Comparison of ENCODE assay signal across 23 mouse cellular contexts in the genomic region with DNA sequence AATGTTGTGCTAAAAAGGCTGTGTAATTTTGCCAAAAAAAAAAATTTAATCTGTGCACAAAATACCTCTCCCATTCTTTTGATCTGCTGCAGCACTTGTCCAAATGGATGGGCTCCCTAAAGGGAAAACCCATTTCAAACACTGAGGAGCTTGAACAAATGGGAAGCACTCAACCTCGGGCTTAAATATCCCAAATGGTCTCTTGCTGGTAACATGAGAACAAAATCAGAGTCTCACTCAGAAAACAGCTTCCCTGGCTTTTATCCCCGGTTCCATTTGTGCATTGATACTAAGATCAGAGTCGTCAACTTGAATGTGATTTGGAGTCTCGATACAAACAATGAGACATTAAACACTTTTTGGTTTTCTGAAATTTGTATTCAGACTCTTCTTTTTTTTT. TPM values are rescaled to one million over a fixed set of nuclear protein-coding genes. Genes with fewer than 3 reads are reported as not detected.
DNase-seq lines count a peak whose midpoint lies in the region; ATAC-seq and TF ChIP-seq lines count a peak whose summit lies in the region.
"Had no signal": no experiment of that assay in that cellular context is flagged by ENCODE, and none has a peak within 500 bp of the region (broad histone marks: within the 10 kb centered on the region; RNA-seq: fewer than 3 reads in every experiment).

No protein-coding gene starts in this region.

- H3K27me3 ChIP-seq in hindbrain, postnatal 0 days (ENCODE audit: insufficient read depth, low read length) = no peaks in the 10 kb centered on the region
- H3K27me3 ChIP-seq in hindbrain, embryonic 10.5 days (ENCODE audit: insufficient read depth, poor library complexity, severe bottlenecking) = no peaks in the 10 kb centered on the region
- H3K27me3 ChIP-seq: forebrain, embryonic 13.5 days; hindbrain, embryonic 13.5 days had no signal

- no peaks in the 10 kb centered on the region for H3K36me3 ChIP-seq in hindbrain, postnatal 0 days (ENCODE audit: insufficient read depth, low read length)
- no peaks in the 10 kb centered on the region for H3K36me3 ChIP-seq in hindbrain, embryonic 10.5 days
- H3K36me3 ChIP-seq: heart, embryonic 10.5 days; hindbrain, embryonic 13.5 days had no signal

- DNase-seq in embryo, embryonic 10.5 days (ENCODE audit: low spot score) = peak; percentile 5
- DNase-seq in embryo, embryonic 10 days (ENCODE audit: low spot score) = no peak
- DNase-seq in hindbrain, postnatal 0 days (ENCODE audit: low spot score) = peak; percentile 6
- DNase-seq in hindbrain, embryonic 10.5 days (ENCODE audit: low spot score) = no peak
- DNase-seq in brain, embryonic 14.5 days (ENCODE audit: low read depth) = peak; percentile 57
- DNase-seq in mesoderm, embryonic 11.5 days (ENCODE audit: low read depth, low spot score) = peak; percentile 4
- DNase-seq: adrenal gland, postnatal 10 days; B cell, adult 2 months; cerebellum, adult 11-12 months; cerebellum, adult 9-10 months; cerebellum, postnatal 25 days; heart, adult 18-20 months; heart, postnatal 10 days; heart, postnatal 4 days; kidney, adult 2 months had no signal

- 54% methylated on average over 4 of the region's 4 CpGs for WGBS in hindbrain, postnatal 0 days
- WGBS in hindbrain, embryonic 10.5 days = 49% methylated on average over 4 of the region's 4 CpGs

- H3K4me1 ChIP-seq in hindbrain, postnatal 0 days (ENCODE audit: insufficient read depth, low read length) = no peaks in the 10 kb centered on the region
- H3K4me1 ChIP-seq in hindbrain, embryonic 10.5 days (replicated peaks) = no peaks in the 10 kb centered on the region
- H3K4me1 ChIP-seq: forebrain, embryonic 13.5 days; heart, embryonic 10.5 days; hindbrain, embryonic 13.5 days had no signal

- TF ChIP-seq POLR2A in brain, embryonic 14.5 days (IDR thresholded peaks at IDR 0.05; ENCODE audit: borderline replicate concordance, extremely low read depth, insufficient read depth, insufficient read length, poor library complexity, severe bottlenecking) = no peak

- H3K4me3 ChIP-seq in hindbrain, postnatal 0 days (ENCODE audit: low read length) = no peak overlapping the region
- no peak overlapping the region for H3K4me3 ChIP-seq in hindbrain, embryonic 10.5 days
- H3K4me3 ChIP-seq: forebrain, embryonic 13.5 days; heart, embryonic 10.5 days; hindbrain, embryonic 13.5 days had no signal

- H3K27ac ChIP-seq in hindbrain, postnatal 0 days = no peak overlapping the region
- no peak overlapping the region for H3K27ac ChIP-seq in hindbrain, embryonic 10.5 days
- H3K27ac ChIP-seq: forebrain, embryonic 13.5 days; heart, embryonic 10.5 days; hindbrain, embryonic 13.5 days had no signal

- no peak overlapping the region for H3K9ac ChIP-seq in hindbrain, postnatal 0 days (replicated peaks; ENCODE audit: low read length)
- H3K9ac ChIP-seq: forebrain, embryonic 13.5 days; hindbrain, embryonic 13.5 days had no signal

- TF ChIP-seq CTCF in hindbrain, postnatal 0 days (IDR thresholded peaks at IDR 0.05; ENCODE audit: low read depth) = no peak
- no peak for TF ChIP-seq CTCF in brain, embryonic 14.5 days (IDR thresholded peaks at IDR 0.05; ENCODE audit: borderline replicate concordance, extremely low read depth, insufficient read depth, insufficient read length)

- H3K9me3 ChIP-seq in hindbrain, postnatal 0 days (ENCODE audit: low read length) = no peaks in the 10 kb centered on the region
- H3K9me3 ChIP-seq in hindbrain, embryonic 10.5 days = no peaks in the 10 kb centered on the region
- H3K9me3 ChIP-seq: forebrain, embryonic 13.5 days; heart, embryonic 10.5 days; hindbrain, embryonic 13.5 days had no signal

- no peak for ATAC-seq in hindbrain, postnatal 0 days
- no peak for ATAC-seq in CD4-positive, CD25-positive, alpha-beta regulatory T cell, adult 4 months
- ATAC-seq: forebrain, embryonic 13.5 days; intestine, embryonic 16.5 days had no signal

- no peak overlapping the region for H3K4me2 ChIP-seq in hindbrain, postnatal 0 days (ENCODE audit: low read depth, low read length)
- H3K4me2 ChIP-seq: forebrain, embryonic 13.5 days; hindbrain, embryonic 13.5 days had no signal

RNA-seq across cellular contexts. Expression of a gene that starts 59.9 kb away (rescaled TPM):
- 0.40 and 0.68 TPM in 2 replicates for total RNA-seq in hindbrain, postnatal 0 days (2014; rRNA removed)
- 0.35 and 0.42 TPM in 2 replicates for polyA plus RNA-seq in hindbrain, postnatal 0 days (2015; fragmentation: Nextera tagmentation; extraction: Ambion mirVana)
- polyA plus RNA-seq in hindbrain, embryonic 10.5 days (2016; fragmentation: Nextera tagmentation; extraction: Ambion mirVana) = 0.27 and 0.80 TPM in 2 replicates
- 0.14 and 0.18 TPM in 2 replicates for polyA plus RNA-seq in brain, embryonic 14.5 days (2012; rRNA removed)
- polyA plus RNA-seq in CD4-positive, CD25-positive, alpha-beta regulatory T cell, adult 4 months (2017; shearing (Covaris generic)) = not detected
- total RNA-seq: adrenal gland, postnatal 10 days; gastrocnemius, adult 8-10 months; gastrocnemius, postnatal 4 days; heart, adult 18-20 months; heart, postnatal 10 days; heart, postnatal 4 days; MEL had no signal
- polyA plus RNA-seq: heart, embryonic 10.5 days had no signal

Comparison
In these comparisons a context has a peak if more than half of its experiments do, and no peak if none do; other contexts are left out.
1. DNase-seq: peak in embryo, embryonic 10.5 days (single experiment), hindbrain, postnatal 0 days (single experiment), brain, embryonic 14.5 days (single experiment) and mesoderm, embryonic 11.5 days (single experiment); none in embryo, embryonic 10 days (single experiment) and hindbrain, embryonic 10.5 days (single experiment).